Mouse (Mus musculus) stomach, embryonic 16.5 days (tissue): ENCODE results near the gene Git1. TPM values are rescaled to one million over a fixed set of nuclear protein-coding genes. Genes with fewer than 3 reads are reported as not detected.

Experiments used
- ATAC-seq: fragments of 200-750 bp; cut with Nextera tagmentation; 2 replicates; pipeline ENCODE4 v1.8.0; 2017; ENCODE audit warnings: moderate number of reproducible peaks, moderate TSS enrichment; ENCODE audit not compliant: insufficient read depth, low FRiP score
- H3K27ac ChIP-seq: fragments of 300-500 bp; sonication (generic); 2 replicates; pipeline ENCODE4 v1.5.1; 2014; ENCODE audit warnings: low read length
- H3K27me3 ChIP-seq: fragments of 300-500 bp; sonication (generic); 2 replicates; pipeline ENCODE4 v1.6.1; 2014; ENCODE audit warnings: low read length, control low read depth, mixed read lengths; ENCODE audit not compliant: control insufficient read depth, insufficient read depth
- H3K36me3 ChIP-seq: fragments of 300-500 bp; sonication (generic); 2 replicates; pipeline ENCODE4 v1.6.1; 2014; ENCODE audit warnings: low read length; ENCODE audit not compliant: control insufficient read depth, insufficient read depth
- H3K4me1 ChIP-seq: fragments of 300-500 bp; sonication (generic); 2 replicates; pipeline ENCODE4 v1.6.1; 2014; ENCODE audit warnings: low read length, control low read depth, mixed read lengths; ENCODE audit not compliant: control insufficient read depth, insufficient read depth
- H3K4me2 ChIP-seq: fragments of 300-500 bp; sonication (generic); 2 replicates; pipeline ENCODE4 v1.6.1; 2014; ENCODE audit warnings: low read depth, low read length, mixed read lengths
- H3K4me3 ChIP-seq: fragments of 300-500 bp; sonication (generic); replicated peaks from 2 replicates; pipeline ENCODE4 v1.5.1; 2014; ENCODE audit warnings: mild to moderate bottlenecking, low read length
- H3K9ac ChIP-seq: fragments of 300-500 bp; sonication (generic); 2 replicates; pipeline ENCODE4 v1.6.1; 2014; ENCODE audit warnings: low read length
- H3K9me3 ChIP-seq: fragments of 300-500 bp; sonication (generic); replicated peaks from 2 replicates; pipeline ENCODE4 v1.6.1; 2016; ENCODE audit warnings: low read length, control low read depth; ENCODE audit not compliant: control insufficient read depth
- WGBS: fragments of 180-500 bp; shearing (Covaris S2); extraction: QIAGEN DNeasy Blood & Tissue Kit; methylation state at CpG from one replicate; pipeline ENCODE4 v1.1.7; 2014; 5-methylcytosine and 5-hydroxymethylcytosine counted together
- polyA plus RNA-seq: library from polyadenylated mRNA; unstranded; fragments of >200 nt; fragmentation: Nextera tagmentation; extraction: Ambion mirVana; gene quantifications from 2 replicates; pipeline ENCODE4 v1.2.1, GENCODE M21; 2015

Gene Git1
- polyA plus RNA-seq, 1 experiment from 2014 or later = 9.1 TPM

DNA sequence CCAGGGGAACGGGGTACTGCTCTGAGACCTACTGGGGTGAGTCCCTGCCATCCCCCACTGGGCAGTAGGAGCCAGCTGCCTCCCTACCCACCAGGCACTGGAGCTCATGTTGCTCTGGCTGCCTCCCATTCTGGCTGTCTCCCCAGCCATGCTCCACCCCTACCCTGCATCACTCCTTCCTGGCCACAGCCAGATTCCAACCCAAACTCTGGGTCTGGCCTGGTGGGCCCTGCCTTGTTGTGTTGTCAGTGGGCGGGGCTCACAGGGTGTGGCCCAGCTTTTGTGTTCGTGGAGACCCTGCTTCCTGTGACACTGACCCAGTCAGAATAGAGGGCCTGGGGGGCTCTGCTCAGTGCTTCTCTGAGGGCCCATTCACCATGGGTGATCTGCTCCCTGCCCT lies 10.1 kb downstream of the Git1 start:
- Histone ChIP-seq H3K27me3 (no peaks in the 10 kb centered on the region), H3K27ac (peak overlapping the region; percentile 55; the same call in 1 of the 2 replicates), H3K4me3 (no peak overlapping the region), H3K4me2 (no peak overlapping the region), H3K36me3 (peaks cover 39% of the 10 kb centered on the region), H3K4me1 (peaks cover 12% of the 10 kb centered on the region), H3K9ac (0 out of 2 replicates have a peak overlapping the region, but pooled peaks have one; percentile 19), H3K9me3 (no peaks in the 10 kb centered on the region)
- WGBS = 57% methylated on average over 3 of the region's 3 CpGs
- ATAC-seq = peak; percentile 9; the same call in 1 of the 2 replicates

GRCm38 (mm10) chr11:77504377-77504776 lies 11.0 kb downstream of the Git1 start:
- H3K36me3 ChIP-seq = peaks cover 38% of the 10 kb centered on the region
- H3K27me3 ChIP-seq = no peaks in the 10 kb centered on the region
- H3K9ac ChIP-seq = no peak overlapping the region
- ATAC-seq = no peak
- 90% methylated on average over 19 of the region's 19 CpGs for WGBS
- no peak overlapping the region for H3K4me3 ChIP-seq
- no peaks in the 10 kb centered on the region for H3K9me3 ChIP-seq
- H3K4me1 ChIP-seq = peaks cover 10% of the 10 kb centered on the region
- no peak overlapping the region for H3K4me2 ChIP-seq
- no peak overlapping the region for H3K27ac ChIP-seq

DNA sequence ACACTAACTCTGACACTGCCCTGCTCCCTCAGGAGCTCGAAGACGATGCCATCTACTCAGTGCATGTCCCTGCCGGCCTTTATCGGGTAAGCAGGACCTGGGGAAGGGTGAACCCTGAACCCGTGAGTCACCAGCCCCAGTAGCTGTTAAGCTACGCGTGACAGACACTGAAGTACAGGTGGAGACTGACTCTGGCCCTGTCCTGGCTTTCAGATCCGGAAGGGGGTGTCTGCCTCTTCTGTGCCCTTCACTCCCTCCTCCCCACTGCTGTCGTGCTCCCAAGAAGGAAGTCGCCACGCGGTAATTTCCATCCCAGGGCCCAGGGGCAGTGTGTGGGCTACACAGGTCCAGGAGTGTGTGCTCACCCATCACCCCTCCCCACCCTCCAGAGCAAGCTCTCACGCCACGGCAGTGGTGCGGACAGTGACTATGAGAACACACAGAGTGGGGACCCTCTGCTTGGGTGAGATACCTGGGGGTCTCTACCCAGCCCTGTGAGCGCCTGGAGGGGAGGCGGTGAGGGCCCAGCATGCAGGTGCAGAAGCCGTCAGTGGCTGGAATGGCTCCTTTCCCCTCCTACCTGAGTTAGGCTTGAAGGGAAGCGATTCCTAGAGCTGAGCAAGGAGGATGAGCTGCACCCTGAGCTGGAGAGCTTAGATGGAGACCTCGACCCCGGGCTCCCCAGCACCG lies 12.1 kb downstream of the Git1 start:
- 83% methylated on average over 22 of the region's 22 CpGs for WGBS
- H3K9me3 ChIP-seq = no peaks in the 10 kb centered on the region
- H3K4me2 ChIP-seq = no peak overlapping the region
- H3K27ac ChIP-seq = no peak overlapping the region
- H3K36me3 ChIP-seq = peaks cover 39% of the 10 kb centered on the region
- peaks cover 10% of the 10 kb centered on the region for H3K4me1 ChIP-seq
- ATAC-seq = no peak
- H3K4me3 ChIP-seq = no peak overlapping the region
- H3K9ac ChIP-seq = no peak overlapping the region
- no peaks in the 10 kb centered on the region for H3K27me3 ChIP-seq

- Histone ChIP-seq H3K9me3 (no peaks in the 10 kb centered on the region), H3K4me1 (peaks cover 8% of the 10 kb centered on the region), H3K27me3 (no peaks in the 10 kb centered on the region), H3K9ac (no peak overlapping the region), H3K36me3 (peaks cover 32% of the 10 kb centered on the region), H3K27ac (no peak overlapping the region), H3K4me2 (no peak overlapping the region), H3K4me3 (no peak overlapping the region)
- 79% methylated on average over 14 of the region's 14 CpGs for WGBS
- no peak for ATAC-seq
These were observed 12.9 kb downstream of the Git1 start for GRCm38 (mm10) chr11:77506273-77506672.

DNA sequence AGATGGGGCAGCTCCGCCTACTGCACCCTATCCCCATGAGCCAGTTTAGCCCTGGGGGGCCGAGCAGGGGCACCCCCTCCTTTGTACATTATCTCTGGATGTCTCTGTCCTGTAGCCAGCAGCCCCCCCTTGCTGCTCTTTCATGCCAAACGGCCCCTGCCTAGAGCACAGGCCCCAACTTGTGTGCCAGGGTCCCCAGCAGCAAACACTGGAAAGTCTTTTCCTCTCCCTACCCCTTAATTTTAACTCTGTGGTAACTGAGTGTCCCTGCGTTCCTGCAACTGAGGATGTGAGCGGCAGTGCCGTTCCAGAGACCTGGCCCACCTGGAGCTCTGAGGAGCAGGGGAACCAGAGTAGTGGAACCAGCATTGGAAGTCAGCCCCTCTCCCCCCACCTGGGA lies 13.6 kb downstream of the Git1 start:
- WGBS = 77% methylated on average over 6 of the region's 6 CpGs
- H3K9ac ChIP-seq = 0 out of 2 replicates have a peak overlapping the region, but pooled peaks have one; percentile 5
- H3K27ac ChIP-seq = no peak overlapping the region
- H3K27me3 ChIP-seq = no peaks in the 10 kb centered on the region
- H3K4me1 ChIP-seq = peaks cover 9% of the 10 kb centered on the region
- no peak overlapping the region for H3K4me2 ChIP-seq
- H3K4me3 ChIP-seq = no peak overlapping the region
- ATAC-seq = no peak
- no peaks in the 10 kb centered on the region for H3K9me3 ChIP-seq
- H3K36me3 ChIP-seq = peaks cover 32% of the 10 kb centered on the region

DNA sequence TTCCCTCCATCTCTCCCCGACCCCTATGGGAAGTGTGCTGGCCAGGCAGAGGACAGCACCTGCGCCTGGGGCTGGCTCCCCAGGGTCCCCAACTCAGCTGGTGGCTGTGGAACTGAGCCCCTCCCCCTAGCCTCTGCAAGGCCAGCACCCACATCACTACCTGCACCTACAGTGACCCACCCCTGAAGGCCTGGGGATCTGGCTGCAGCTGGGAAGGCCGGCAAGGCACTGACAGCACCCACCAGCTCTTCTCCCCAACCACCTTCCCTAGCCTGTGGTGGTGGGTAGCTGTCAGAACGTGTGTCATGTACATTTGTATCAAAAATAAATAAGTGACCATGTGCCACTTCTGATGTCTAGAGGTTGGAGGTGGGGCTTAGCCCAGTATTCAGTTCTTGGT lies 14.1 kb downstream of the Git1 start:
- Histone ChIP-seq H3K27me3 (no peaks in the 10 kb centered on the region), H3K4me2 (no peak overlapping the region), H3K9ac (no peak overlapping the region), H3K36me3 (peaks cover 32% of the 10 kb centered on the region), H3K9me3 (no peaks in the 10 kb centered on the region), H3K27ac (no peak overlapping the region), H3K4me3 (no peak overlapping the region), H3K4me1 (peaks cover 12% of the 10 kb centered on the region)
- WGBS = 66% methylated on average over 4 of the region's 4 CpGs
- no peak for ATAC-seq

DNA sequence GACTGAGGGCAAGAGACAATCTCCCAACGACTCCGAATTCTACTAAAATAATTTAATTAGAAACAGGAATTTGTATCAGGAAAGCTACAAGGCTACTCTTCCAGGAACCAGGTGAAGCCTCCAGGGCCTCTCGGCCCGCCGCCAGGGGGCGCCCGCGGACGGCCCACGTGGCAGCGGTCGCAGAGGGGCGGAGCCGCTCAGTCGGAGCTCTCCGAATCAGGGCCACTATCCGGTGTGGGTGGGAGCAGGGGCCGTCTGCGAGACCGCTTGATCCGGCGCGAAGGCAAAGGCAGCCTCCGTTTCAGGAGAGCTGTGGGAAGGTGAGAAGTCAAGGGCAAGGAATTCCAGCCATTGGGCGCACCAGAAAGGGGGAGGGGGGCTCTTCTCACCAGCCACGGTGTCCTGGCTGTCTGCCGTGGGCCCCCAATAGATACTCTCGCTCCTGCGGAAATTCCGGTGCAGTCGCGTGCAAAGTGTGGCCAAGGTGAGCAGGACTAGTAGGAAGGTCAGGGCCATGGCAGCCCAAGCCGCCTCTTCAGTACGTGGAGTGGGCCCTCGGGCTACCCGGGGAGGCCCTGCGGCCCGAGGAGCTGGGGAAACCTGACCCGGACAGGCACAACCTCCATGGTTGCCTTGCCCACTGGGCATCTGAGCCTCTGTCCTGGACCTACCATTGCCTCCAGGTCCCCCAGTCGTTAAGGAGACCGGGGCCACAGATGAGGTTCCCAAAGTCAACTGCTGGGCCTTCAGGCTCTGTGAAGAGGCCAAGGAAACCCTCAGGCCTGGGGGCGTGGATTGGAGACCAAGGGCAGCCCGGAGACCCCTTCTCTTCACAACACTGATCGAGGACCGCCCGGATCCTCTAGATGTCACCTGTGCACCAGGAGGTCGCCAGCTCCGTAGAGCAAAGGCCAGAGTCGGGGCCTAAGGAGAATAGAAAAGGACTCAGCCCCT lies 15.0 kb downstream of the Git1 start:
- peaks cover 32% of the 10 kb centered on the region for H3K36me3 ChIP-seq
- H3K27ac ChIP-seq = no peak overlapping the region
- H3K27me3 ChIP-seq = no peaks in the 10 kb centered on the region
- peaks cover 13% of the 10 kb centered on the region for H3K4me1 ChIP-seq
- peak overlapping the region; percentile 66 for H3K9ac ChIP-seq
- H3K4me3 ChIP-seq = peak overlapping the region; percentile 33
- peak overlapping the region; percentile 60 for H3K4me2 ChIP-seq
- H3K9me3 ChIP-seq = no peaks in the 10 kb centered on the region
- 20% methylated on average over 49 of the region's 49 CpGs for WGBS
- ATAC-seq = peak; percentile 52; the same call in 1 of the 2 replicates

GRCm38 (mm10) chr11:77511336-77511735 lies 18.0 kb downstream of the Git1 start:
- Histone ChIP-seq H3K9ac (no peak overlapping the region), H3K27me3 (peaks cover 5% of the 10 kb centered on the region; the same call in 1 of the 2 replicates), H3K27ac (no peak overlapping the region), H3K4me1 (peaks cover 36% of the 10 kb centered on the region), H3K36me3 (peaks cover 10% of the 10 kb centered on the region; the same call in 1 of the 2 replicates), H3K4me3 (no peak overlapping the region), H3K9me3 (no peaks in the 10 kb centered on the region), H3K4me2 (no peak overlapping the region)
- no peak for ATAC-seq
- WGBS = 65% methylated on average over 5 of the region's 5 CpGs
